Mouse (Mus musculus) induced T-regulatory cell, adult 2 months (primary cell): ENCODE results near the gene Rfc2.

Experiments used
- DNase-seq: peaks from one replicate; pipeline ENCODE4 v3.0.0-alpha.2; 2012; ENCODE audit warnings: low read depth

Rfc2 gene

DNA sequence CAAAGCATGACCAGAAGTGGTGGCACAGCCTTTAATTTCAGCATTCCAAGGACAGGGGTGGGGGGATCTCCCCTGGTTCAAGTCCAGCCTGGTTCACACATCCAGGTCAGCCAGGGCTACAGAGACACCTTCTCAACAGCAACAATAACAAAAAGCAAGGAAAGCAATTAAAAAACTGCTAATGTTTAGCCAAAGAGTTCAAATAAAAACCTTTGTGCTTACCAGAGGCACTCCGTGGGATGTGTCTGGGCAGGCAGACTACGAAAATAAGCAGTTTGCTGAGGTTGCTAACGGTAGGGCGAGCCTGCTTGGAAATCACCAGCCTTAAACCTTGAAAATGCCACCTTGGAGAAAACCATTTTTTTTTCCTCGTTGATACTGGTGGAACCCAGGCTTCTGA lies at the start of gene Rfc2:
TSS of gene Rfc2 (plus strand) at position 221 of the 400 bp plus-strand sequence.
- DNase-seq, result no peak

GRCm38 (mm10) chr5:134531585-134531984 lies 49.6 kb upstream of the Rfc2 start:
- no peak for DNase-seq

- DNase-seq, result no peak
Observed at GRCm38 (mm10) chr5:134532417-134532816, 48.7 kb upstream of the Rfc2 start.

GRCm38 (mm10) chr5:134536036-134536435 lies 45.1 kb upstream of the Rfc2 start:
- no peak for DNase-seq

- DNase-seq, result peak; percentile 48
Observed at GRCm38 (mm10) chr5:134539891-134540290, 41.3 kb upstream of the Rfc2 start.

- no peak for DNase-seq
Observed at GRCm38 (mm10) chr5:134540881-134541280, 40.3 kb upstream of the Rfc2 start.

DNA sequence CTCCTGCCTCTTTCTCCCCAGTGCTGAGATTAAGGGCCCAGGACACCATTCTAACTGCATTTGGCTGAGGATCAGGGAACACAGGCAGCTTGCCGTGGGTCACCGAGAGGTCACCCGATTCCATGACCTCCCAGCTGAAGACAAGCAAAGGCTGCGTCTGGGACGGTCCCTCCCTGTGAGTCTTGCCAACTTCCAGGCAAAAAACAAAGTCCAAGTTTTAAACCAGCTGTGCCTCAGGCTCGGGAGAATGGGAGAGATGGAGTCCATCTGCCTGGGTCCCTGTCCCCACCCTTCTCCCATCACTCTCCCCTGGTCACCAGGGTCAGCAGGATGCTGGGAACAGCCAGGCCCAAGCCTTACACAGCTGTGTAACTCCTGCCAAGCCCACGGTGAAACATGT lies 39.5 kb upstream of the Rfc2 start:
- DNase-seq, result no peak

DNA sequence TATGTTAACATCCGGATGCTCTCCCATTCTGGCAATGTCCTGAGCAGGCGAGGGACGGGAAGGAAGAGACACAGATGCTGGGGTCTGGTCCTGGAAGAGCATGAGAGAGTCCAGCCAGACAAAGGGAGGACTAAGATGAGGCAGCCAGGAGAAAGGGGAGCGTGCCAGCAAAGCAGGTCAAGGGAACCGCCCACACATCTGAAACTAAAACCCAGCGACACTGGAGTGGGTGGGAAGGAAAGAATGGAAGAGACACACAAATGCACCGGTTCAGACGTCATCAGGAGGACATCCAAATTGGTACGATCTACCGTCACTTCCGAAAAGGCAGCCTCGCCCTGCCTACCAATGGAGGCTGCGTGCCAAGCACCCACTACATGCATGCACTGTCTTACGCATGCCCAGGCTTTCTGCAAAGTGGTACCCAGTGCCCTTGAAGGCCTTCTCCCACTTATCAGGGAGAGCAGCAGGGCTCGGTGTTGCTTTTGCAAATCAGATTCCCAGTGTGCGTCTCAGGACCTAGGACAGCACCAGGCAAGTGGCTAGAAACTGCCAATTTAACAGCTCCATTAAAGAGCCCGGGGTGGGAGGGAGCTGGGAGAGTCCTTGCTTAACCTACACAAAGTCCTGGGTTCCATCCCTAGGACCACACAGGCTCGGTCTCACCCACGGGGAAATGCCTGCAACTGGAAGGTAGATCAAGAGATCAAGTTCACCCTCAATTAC lies 36.5 kb upstream of the Rfc2 start:
- DNase-seq, result no peak

DNA sequence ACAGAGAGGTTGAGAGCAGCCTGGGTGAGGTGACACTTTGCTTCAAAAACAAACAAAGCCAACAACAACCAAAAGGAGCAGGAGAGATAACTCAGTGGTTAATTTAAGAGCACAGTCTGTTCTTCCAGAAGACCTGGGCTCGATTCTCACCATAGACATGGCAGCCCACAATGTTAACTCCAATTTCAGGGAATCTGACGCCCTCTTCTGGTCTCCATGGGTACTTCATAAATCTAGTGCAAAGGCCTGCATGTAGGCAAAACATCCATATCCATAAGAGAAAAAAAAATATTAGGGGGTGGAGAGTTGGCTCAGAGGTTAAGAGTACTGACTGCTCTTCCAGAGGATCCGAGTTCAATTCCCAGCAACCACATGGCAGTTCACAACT lies 35.9 kb upstream of the Rfc2 start:
- DNase-seq, result peak; percentile 57

DNA sequence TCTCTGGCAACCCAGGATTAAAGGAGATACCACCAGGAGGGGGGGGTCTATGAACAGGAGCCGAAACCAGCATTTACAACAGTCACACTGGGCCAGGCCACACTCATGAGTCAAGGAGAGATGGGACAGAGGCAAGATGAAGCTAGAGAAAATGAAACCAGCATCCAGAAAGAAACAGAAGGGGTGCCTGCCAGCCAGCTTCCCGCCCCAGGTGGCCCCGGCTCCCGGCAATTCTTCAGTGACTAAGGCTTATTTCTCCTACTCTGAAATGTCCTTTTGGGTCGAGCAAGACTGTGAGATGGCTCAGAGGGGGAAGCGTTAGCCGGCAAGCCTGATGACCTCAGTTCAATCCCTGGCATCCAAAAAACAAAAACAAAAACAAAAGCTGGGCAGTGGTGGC lies 34.4 kb upstream of the Rfc2 start:
- DNase-seq, result no peak

DNA sequence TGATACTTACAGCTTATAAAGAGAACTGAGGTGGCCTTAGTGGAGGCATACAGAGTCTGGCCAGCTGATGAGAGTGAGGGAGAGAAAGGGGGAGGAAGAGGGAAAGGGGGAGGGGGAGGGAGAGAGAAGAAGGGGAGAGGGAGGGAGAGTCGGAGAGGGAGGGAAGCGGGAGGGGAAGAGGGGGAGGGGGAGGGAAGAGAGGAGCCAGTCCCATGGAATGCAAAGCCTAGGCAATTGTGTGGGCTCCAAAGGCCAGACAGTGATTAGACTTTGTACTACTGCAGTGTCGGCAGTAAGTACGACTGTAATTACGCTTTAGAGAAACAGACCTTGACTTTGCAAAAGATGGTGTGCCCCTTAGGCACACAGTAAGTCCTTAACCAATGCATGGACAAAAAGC lies 32.9 kb upstream of the Rfc2 start:
- no peak for DNase-seq

GRCm38 (mm10) chr5:134549640-134550168 lies 31.5 kb upstream of the Rfc2 start:
- peak; percentile 23 for DNase-seq

- DNase-seq, result peak; percentile 37
Observed at GRCm38 (mm10) chr5:134550836-134551232, 30.3 kb upstream of the Rfc2 start.

DNA sequence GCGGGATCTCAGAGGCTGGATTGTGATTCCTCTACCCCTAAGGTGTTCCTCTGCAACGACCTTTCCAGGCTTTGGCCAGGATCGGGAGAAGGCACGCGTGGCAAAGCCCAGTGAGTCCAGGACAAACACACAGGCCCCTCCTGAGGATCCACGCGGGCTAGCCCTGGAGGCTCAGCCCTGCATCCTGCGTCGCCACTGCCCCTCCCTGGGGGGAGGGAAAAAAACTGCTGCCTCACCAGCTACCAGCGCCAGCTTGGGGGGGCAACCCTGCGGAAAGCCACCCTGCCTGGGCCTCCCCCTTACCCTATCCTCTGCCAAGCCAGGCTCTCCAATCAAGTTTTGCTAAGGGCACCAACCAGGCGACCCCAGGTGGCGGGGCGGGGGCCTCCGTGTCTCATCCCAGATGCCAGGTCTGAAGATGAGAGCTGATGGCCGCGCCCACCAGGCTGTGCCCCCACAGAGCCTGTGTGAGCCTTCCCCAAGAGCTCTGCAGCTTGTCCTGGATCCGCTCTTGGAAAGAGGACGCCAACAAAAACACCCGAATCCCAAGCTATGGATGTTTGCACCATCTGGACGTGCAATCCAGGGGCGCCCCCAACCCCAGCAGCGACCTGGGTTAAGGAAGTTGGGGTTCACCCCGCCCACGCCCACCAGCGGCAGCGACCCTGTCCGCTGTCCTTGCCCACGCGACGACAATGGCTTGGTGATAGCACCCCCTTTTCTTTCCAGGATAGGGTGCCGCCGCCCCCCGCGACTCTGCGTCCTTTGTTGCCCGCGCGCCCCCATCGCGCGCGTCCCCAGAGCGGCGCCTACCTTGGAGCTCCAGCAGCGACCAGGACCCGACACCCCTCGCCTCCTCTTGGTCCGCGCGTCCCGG lies 29.7 kb upstream of the Rfc2 start:
- DNase-seq, result peak; percentile 50

GRCm38 (mm10) chr5:134552110-134552972 lies 28.8 kb upstream of the Rfc2 start, which contains the start of gene Clip2:
Gene Clip2, minus strand, starts transcription at chr5:134552434.
- DNase-seq, result peak; percentile 91

DNA sequence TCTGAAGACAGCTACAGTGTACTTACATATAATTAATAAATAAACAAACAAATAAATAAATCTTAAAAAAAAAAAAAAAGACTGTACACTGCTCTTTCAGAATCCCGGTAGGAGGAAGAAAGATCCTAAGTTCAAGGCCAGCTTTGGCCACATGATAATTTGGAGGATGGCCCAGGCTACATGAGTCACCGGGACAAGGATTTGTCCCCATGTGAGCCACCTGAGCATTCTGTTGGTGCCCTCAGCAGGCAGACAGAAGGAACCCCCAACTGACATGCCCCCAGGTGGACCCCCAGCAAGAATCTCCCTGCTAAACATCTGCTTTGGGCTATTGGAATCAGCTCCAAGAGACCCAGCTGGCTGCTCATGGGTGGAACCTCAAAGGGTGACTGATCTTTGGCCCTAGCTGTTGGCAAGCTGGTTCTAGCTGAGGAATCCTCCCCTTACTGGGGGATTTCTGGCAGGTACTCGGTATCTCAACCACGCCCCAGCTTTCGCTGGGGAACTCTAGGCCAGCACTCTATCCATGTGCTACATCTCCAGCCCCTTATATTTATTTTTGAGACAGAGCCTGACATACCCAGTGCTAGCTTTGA lies 27.1 kb upstream of the Rfc2 start:
- no peak for DNase-seq

DNA sequence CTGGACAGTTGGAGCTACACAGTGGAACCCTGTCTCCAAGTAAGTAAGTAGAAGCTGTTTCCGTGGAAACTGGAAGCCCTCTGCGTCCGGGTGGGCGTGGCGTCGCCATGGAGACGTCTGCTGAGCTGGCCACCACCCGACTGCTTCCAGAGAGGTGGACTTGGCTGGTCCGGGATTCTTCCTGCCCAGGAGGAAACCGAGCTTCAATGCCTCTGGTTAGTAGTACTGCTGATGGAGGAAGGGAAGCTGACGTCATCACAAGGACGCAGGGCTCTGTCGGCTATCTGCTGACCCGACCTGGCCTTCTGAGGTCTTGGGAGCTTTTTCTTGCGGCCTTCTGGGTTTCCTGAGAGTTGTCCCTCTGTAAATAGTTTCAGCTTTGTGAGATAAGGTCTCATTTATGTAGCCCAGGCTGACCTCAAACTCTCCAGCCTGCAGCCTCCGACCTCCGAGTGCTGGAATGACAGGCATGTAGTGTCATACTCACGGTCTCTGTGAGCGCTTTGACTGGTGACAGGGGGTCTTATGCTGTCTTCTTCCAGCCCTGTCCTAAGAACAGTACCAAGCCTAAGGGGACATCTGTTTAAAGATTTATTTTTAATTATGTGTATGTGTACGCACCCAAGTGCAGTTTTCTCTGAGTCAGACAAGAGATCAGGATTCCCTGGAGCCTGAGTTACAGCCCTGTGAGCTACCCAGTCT lies 25.6 kb upstream of the Rfc2 start:
- peak; percentile 43 for DNase-seq

- DNase-seq, result no peak
Observed at GRCm38 (mm10) chr5:134560071-134560449, 21.1 kb upstream of the Rfc2 start, which contains the start of gene Syna. Gene Syna, minus strand, starts transcription at chr5:134560171.

- no peak for DNase-seq
Observed at GRCm38 (mm10) chr5:134560450-134561171, 20.6 kb upstream of the Rfc2 start.

- DNase-seq, result no peak
Observed at GRCm38 (mm10) chr5:134564272-134564671, 16.9 kb upstream of the Rfc2 start.
